Mouse (Mus musculus): ENCODE measurements at regions not wholly inside any gene's neighbourhood (a gene's known extent, or its start where the extent isn't known, plus 50 kb on each side); places are given as distances from the start of the nearest gene placed in this dataset.
A peak's percentile ranks its signal among the peaks of the same experiment; 100 is the strongest.

DNA sequence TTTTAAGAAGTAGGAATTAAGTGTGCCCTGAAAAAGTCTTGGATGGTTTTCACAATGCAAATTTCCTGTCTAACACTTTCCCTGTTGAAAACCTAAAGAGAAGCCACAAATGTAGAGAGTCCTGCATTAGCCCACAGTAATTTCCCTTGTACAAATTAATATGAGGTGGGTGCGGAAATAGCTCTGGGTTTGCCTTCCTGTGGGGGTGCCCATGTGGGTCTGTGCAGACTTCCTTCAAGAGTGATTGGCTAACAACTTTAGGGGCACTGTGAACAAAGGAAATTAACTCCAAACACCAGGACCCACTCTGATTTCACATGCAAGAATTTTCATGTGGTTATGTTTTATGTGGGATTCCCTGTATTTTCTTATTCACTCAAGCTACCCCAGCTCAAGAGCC, 578.2 kb downstream of the Adgrl2 start:
- TF ChIP-seq POLR2A (IDR thresholded peaks at IDR 0.05; ENCODE audit: borderline replicate concordance, insufficient read depth, low read length) (no peak), CTCF (IDR thresholded peaks at IDR 0.05; ENCODE audit: borderline replicate concordance, insufficient read depth, low read depth, low read length) (no peak)
- H3K27me3 ChIP-seq (ENCODE audit: control insufficient read depth, insufficient read depth, low read length) = no peaks in the 10 kb centered on the region
- H3K4me1 ChIP-seq (ENCODE audit: control insufficient read depth, insufficient read depth, low read length) = no peaks in the 10 kb centered on the region
- no peak overlapping the region for H3K27ac ChIP-seq (ENCODE audit: insufficient read depth, low read length)
- H3K4me3 ChIP-seq (replicated peaks; ENCODE audit: insufficient read depth, low read depth, low read length) = no peak overlapping the region
- 81% methylated on average over 1 of the region's 1 CpGs for WGBS
- no peak for DNase-seq

DNA sequence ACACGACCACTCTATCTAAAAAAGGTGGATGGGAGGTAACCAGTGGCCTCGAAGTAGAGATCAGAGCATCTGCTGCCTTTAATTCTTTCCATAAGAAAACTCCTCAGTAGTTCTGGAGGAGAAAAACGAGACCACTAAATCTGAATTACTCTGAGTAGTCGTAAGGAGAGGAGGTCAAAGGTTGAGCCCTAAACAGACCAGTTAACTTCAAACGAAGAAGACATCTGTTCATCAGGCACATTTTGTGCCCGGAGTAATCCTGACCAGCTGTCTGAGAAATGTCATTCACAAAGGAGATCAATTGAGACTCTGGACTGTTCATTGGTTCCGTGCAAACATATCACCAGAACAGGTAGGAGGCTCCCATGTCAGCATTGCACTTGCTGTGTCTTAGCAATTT, 592.0 kb downstream of the Adgrl2 start:
- H3K27ac ChIP-seq (ENCODE audit: insufficient read depth, low read length) = no peak overlapping the region
- 60% methylated on average over 7 of the region's 7 CpGs for WGBS
- H3K4me1 ChIP-seq (ENCODE audit: control insufficient read depth, insufficient read depth, low read length) = no peaks in the 10 kb centered on the region
- H3K4me3 ChIP-seq (replicated peaks; ENCODE audit: insufficient read depth, low read depth, low read length) = no peak overlapping the region
- H3K27me3 ChIP-seq (ENCODE audit: control insufficient read depth, insufficient read depth, low read length) = no peaks in the 10 kb centered on the region
- DNase-seq = no peak
- TF ChIP-seq POLR2A (IDR thresholded peaks at IDR 0.05; ENCODE audit: borderline replicate concordance, insufficient read depth, low read length) = no peak
- no peak for TF ChIP-seq CTCF (IDR thresholded peaks at IDR 0.05; ENCODE audit: borderline replicate concordance, insufficient read depth, low read depth, low read length)

DNA sequence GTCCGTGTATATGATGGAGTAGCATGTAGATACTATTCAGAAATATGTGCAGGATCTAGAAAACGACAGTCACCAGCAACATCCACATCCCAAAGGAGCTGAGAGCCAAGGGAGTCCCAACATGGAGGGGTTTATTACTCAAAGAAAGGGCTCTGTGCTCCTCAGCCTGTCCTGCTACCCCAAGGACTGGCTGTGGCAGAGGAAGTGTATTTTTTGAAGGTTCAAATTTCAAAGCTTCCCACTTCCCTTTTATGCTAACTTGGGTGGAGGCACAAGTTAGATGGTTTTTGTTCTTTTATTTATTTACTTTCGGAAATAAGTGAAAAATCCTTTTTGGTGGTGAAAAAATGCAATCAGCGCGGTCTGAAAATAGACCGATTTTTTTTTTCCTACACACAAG, 602.8 kb downstream of the Adgrl2 start:
- Histone ChIP-seq H3K27me3 (ENCODE audit: control insufficient read depth, insufficient read depth, low read length) (no peaks in the 10 kb centered on the region), H3K27ac (ENCODE audit: insufficient read depth, low read length) (no peak overlapping the region)
- TF ChIP-seq CTCF (IDR thresholded peaks at IDR 0.05; ENCODE audit: borderline replicate concordance, insufficient read depth, low read depth, low read length) (no peak), POLR2A (IDR thresholded peaks at IDR 0.05; ENCODE audit: borderline replicate concordance, insufficient read depth, low read length) (no peak)

GRCm38 (mm10) chr3:148385712-148386111, 604.6 kb downstream of the Adgrl2 start:
- DNase-seq = no peak
- TF ChIP-seq POLR2A (IDR thresholded peaks at IDR 0.05; ENCODE audit: borderline replicate concordance, insufficient read depth, low read length) (no peak), CTCF (IDR thresholded peaks at IDR 0.05; ENCODE audit: borderline replicate concordance, insufficient read depth, low read depth, low read length) (no peak)
- H3K27ac ChIP-seq (ENCODE audit: insufficient read depth, low read length) = no peak overlapping the region
- H3K27me3 ChIP-seq (ENCODE audit: control insufficient read depth, insufficient read depth, low read length) = no peaks in the 10 kb centered on the region
- WGBS = 94% methylated on average over 7 of the region's 7 CpGs
- no peaks in the 10 kb centered on the region for H3K4me1 ChIP-seq (ENCODE audit: control insufficient read depth, insufficient read depth, low read length)
- H3K4me3 ChIP-seq (replicated peaks; ENCODE audit: insufficient read depth, low read depth, low read length) = no peak overlapping the region

More for the DNA sequence above, 602.8 kb downstream of the Adgrl2 start:
- DNase-seq = no peak
- Histone ChIP-seq H3K4me1 (ENCODE audit: control insufficient read depth, insufficient read depth, low read length) (no peaks in the 10 kb centered on the region), H3K4me3 (replicated peaks; ENCODE audit: insufficient read depth, low read depth, low read length) (no peak overlapping the region)
- 87% methylated on average over 6 of the region's 6 CpGs for WGBS

DNA sequence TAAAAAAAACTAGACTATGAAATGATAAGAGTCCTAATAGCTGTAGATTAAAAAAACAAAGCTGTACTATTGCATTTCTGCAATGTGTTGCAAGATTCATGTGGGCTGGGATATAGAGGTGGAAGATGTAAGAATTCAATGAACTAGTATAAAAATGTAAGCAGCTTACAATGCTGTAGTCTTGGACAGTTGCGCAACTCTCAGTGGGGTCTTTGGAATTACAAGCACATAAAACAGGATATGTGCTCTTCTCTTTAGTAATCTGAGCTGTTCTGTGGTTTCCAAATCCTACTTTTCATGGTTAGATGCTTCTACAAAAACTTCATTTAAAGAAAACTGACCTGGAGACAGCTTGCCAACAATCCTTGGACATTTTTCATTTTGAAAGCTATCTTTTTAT, 609.3 kb downstream of the Adgrl2 start:
- no peak for DNase-seq
- 97% methylated on average over 1 of the region's 1 CpGs for WGBS
- TF ChIP-seq POLR2A (IDR thresholded peaks at IDR 0.05; ENCODE audit: borderline replicate concordance, insufficient read depth, low read length) (no peak), CTCF (IDR thresholded peaks at IDR 0.05; ENCODE audit: borderline replicate concordance, insufficient read depth, low read depth, low read length) (no peak)
- no peak overlapping the region for H3K27ac ChIP-seq (ENCODE audit: insufficient read depth, low read length)
- no peaks in the 10 kb centered on the region for H3K4me1 ChIP-seq (ENCODE audit: control insufficient read depth, insufficient read depth, low read length)
- H3K27me3 ChIP-seq (ENCODE audit: control insufficient read depth, insufficient read depth, low read length) = no peaks in the 10 kb centered on the region
- no peak overlapping the region for H3K4me3 ChIP-seq (replicated peaks; ENCODE audit: insufficient read depth, low read depth, low read length)

DNA sequence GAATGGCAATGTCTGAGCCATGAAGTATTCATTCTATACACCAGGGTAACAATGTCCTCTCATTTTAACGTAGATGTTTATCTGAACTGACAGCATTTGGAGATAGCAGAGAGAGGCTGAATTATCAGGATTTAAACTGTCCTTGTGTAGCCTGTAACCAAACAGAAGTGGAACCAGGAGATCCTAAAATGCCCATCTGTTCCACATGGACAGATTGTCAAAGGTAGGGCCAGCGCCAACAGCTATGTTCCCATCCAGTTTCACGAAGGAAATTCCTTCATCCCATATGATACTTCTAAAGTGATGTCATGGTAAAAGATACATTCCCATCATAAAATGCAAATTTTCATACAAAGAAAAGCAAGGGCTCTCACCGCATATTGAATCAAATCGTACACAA, 627.0 kb downstream of the Adgrl2 start:
- Histone ChIP-seq H3K4me3 (replicated peaks; ENCODE audit: insufficient read depth, low read depth, low read length) (no peak overlapping the region), H3K27me3 (ENCODE audit: control insufficient read depth, insufficient read depth, low read length) (no peaks in the 10 kb centered on the region), H3K27ac (ENCODE audit: insufficient read depth, low read length) (no peak overlapping the region), H3K4me1 (ENCODE audit: control insufficient read depth, insufficient read depth, low read length) (no peaks in the 10 kb centered on the region)
- 43% methylated on average over 5 of the region's 5 CpGs for WGBS
- peak in 1 of 2 experiments; percentile 14 for DNase-seq
- TF ChIP-seq POLR2A (IDR thresholded peaks at IDR 0.05; ENCODE audit: borderline replicate concordance, insufficient read depth, low read length) (no peak), CTCF (IDR thresholded peaks at IDR 0.05; ENCODE audit: borderline replicate concordance, insufficient read depth, low read depth, low read length) (no peak)

DNA sequence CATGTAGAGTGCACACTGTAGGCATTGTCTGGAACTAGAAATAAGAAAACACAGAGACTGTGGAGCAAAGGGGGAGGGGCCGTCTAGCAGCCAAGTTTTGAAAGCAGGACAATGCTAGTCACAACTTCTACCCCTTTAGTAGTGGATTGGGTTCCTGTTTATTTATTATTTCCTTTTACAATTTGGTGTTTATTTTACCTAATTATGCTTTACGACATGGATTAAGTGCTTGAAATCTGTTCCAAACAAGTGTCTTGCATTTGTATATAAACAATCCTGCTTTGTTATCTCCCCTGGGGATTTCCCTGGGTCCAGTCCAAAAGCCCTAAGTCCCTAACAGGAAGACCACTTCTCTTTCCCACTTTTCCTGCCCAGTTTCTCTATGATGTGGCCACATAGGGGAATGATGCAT, 627.9 kb downstream of the Adgrl2 start:
- no peaks in the 10 kb centered on the region for H3K4me1 ChIP-seq (ENCODE audit: control insufficient read depth, insufficient read depth, low read length)
- H3K27me3 ChIP-seq (ENCODE audit: control insufficient read depth, insufficient read depth, low read length) = no peaks in the 10 kb centered on the region
- 51% methylated on average over 2 of the region's 2 CpGs for WGBS
- DNase-seq = no peak
- no peak overlapping the region for H3K27ac ChIP-seq (ENCODE audit: insufficient read depth, low read length)
- TF ChIP-seq POLR2A (IDR thresholded peaks at IDR 0.05; ENCODE audit: borderline replicate concordance, insufficient read depth, low read length) (no peak), CTCF (IDR thresholded peaks at IDR 0.05; ENCODE audit: borderline replicate concordance, insufficient read depth, low read depth, low read length) (no peak)
- no peak overlapping the region for H3K4me3 ChIP-seq (replicated peaks; ENCODE audit: insufficient read depth, low read depth, low read length)

GRCm38 (mm10) chr3:148343633-148344361, 646.6 kb downstream of the Adgrl2 start:
- TF ChIP-seq CTCF (IDR thresholded peaks at IDR 0.05; ENCODE audit: borderline replicate concordance, insufficient read depth, low read depth, low read length) = no peak
- no peak for TF ChIP-seq POLR2A (IDR thresholded peaks at IDR 0.05; ENCODE audit: borderline replicate concordance, insufficient read depth, low read length)
- peak; percentile 15 to 27 for DNase-seq
- no peaks in the 10 kb centered on the region for H3K27me3 ChIP-seq (ENCODE audit: control insufficient read depth, insufficient read depth, low read length)
- no peaks in the 10 kb centered on the region for H3K4me1 ChIP-seq (ENCODE audit: control insufficient read depth, insufficient read depth, low read length)
- WGBS = 7% methylated on average over 10 of the region's 10 CpGs
- H3K4me3 ChIP-seq (replicated peaks; ENCODE audit: insufficient read depth, low read depth, low read length) = no peak overlapping the region
- no peak overlapping the region for H3K27ac ChIP-seq (ENCODE audit: insufficient read depth, low read length)

Data from cerebellum, adult 2 months (tissue).